In genomic region chr5:27399111-27399510, GRCm38 (mm10) we compare ENCODE assay signal across 19 mouse cellular contexts.
DNase-seq lines count a peak whose midpoint lies in the region; ATAC-seq and TF ChIP-seq lines count a peak whose summit lies in the region.
"Had no signal": no experiment of that assay in that cellular context is flagged by ENCODE, and none has a peak within 500 bp of the region (broad histone marks: within the 10 kb centered on the region; RNA-seq: fewer than 3 reads in every experiment).

No protein-coding gene starts in this region.

- no peak overlapping the region for H3K4me2 ChIP-seq in forebrain, embryonic 14.5 days (ENCODE audit: low read length)
- no peak overlapping the region for H3K4me2 ChIP-seq in forebrain, postnatal 0 days (ENCODE audit: low read depth)
- no peak overlapping the region for H3K4me2 ChIP-seq in midbrain, embryonic 13.5 days (replicated peaks)
- H3K4me2 ChIP-seq: embryonic facial prominence, embryonic 12.5 days; hindbrain, embryonic 13.5 days had no signal

- H3K4me3 ChIP-seq in forebrain, embryonic 14.5 days (ENCODE audit: low read depth, low read length): no peak overlapping the region
- H3K4me3 ChIP-seq in forebrain, postnatal 0 days (ENCODE audit: low read depth, low read length): no peak overlapping the region
- H3K4me3 ChIP-seq in midbrain, embryonic 13.5 days (replicated peaks): no peak overlapping the region
- H3K4me3 ChIP-seq in midbrain, embryonic 10.5 days: no peak overlapping the region
- no peak overlapping the region for H3K4me3 ChIP-seq in left cerebral cortex, adult 2 months
- H3K4me3 ChIP-seq: embryonic facial prominence, embryonic 12.5 days; heart, embryonic 10.5 days; hindbrain, embryonic 13.5 days had no signal

- intact Hi-C loops in left cerebral cortex, adult 2 months (cut with DNase I): no loop called here

- DNase-seq in forebrain, embryonic 14.5 days (ENCODE audit: low spot score): peak; percentile 6
- DNase-seq in forebrain, postnatal 0 days: no peak
- DNase-seq in midbrain, embryonic 10.5 days (ENCODE audit: low spot score): no peak
- peak; percentile 18 for DNase-seq in right cerebral cortex, adult 18-20 months
- no peak for DNase-seq in right cerebral cortex, postnatal 36 days (ENCODE audit: low spot score in 2 of 2)
- no peak for DNase-seq in left cerebral cortex, adult 2 months (ENCODE audit: extremely low spot score in 1 of 2, low spot score in 2 of 2)
- DNase-seq: adrenal gland, postnatal 14 days; cerebellum, adult 8-10 months; cerebellum, postnatal 25 days; gastrocnemius, postnatal 36 days; heart, adult 18-20 months; heart, postnatal 14 days had no signal

- H3K9ac ChIP-seq in forebrain, embryonic 14.5 days (ENCODE audit: low read length): no peak overlapping the region
- H3K9ac ChIP-seq in forebrain, postnatal 0 days: no peak overlapping the region
- no peak overlapping the region for H3K9ac ChIP-seq in midbrain, embryonic 13.5 days (replicated peaks)
- H3K9ac ChIP-seq: embryonic facial prominence, embryonic 12.5 days; hindbrain, embryonic 13.5 days had no signal

- ATAC-seq in forebrain, embryonic 14.5 days: no peak
- ATAC-seq in forebrain, postnatal 0 days: no peak
- 0 out of 2 replicates have a peak, but pooled peaks have one; percentile 40 for ATAC-seq in midbrain, embryonic 13.5 days
- ATAC-seq: activated CD4-positive, CD25-positive, alpha-beta regulatory T cell, adult 4 months; forebrain, embryonic 16.5 days; hindbrain, postnatal 0 days had no signal

- H3K27ac ChIP-seq in forebrain, embryonic 14.5 days (ENCODE audit: low read depth, low read length): no peak overlapping the region
- no peak overlapping the region for H3K27ac ChIP-seq in forebrain, postnatal 0 days (ENCODE audit: low read depth, low read length)
- no peak overlapping the region for H3K27ac ChIP-seq in midbrain, embryonic 13.5 days
- no peak overlapping the region for H3K27ac ChIP-seq in midbrain, embryonic 10.5 days (replicated peaks)
- no peak overlapping the region for H3K27ac ChIP-seq in left cerebral cortex, adult 2 months
- H3K27ac ChIP-seq: embryonic facial prominence, embryonic 12.5 days; heart, embryonic 10.5 days; hindbrain, embryonic 13.5 days; hindbrain, postnatal 0 days had no signal

- H3K4me1 ChIP-seq in forebrain, embryonic 14.5 days (ENCODE audit: control insufficient read depth, insufficient read depth, low read length): no peaks in the 10 kb centered on the region
- no peaks in the 10 kb centered on the region for H3K4me1 ChIP-seq in forebrain, postnatal 0 days (ENCODE audit: insufficient read depth)
- H3K4me1 ChIP-seq in midbrain, embryonic 13.5 days (replicated peaks): 0 out of 2 replicates have a peak, but pooled peaks cover 5% of the 10 kb centered on the region
- H3K4me1 ChIP-seq in midbrain, embryonic 10.5 days: 0 out of 2 replicates have a peak, but pooled peaks cover 13% of the 10 kb centered on the region
- H3K4me1 ChIP-seq: embryonic facial prominence, embryonic 12.5 days; heart, embryonic 10.5 days had no signal

- no peak for TF ChIP-seq CTCF in forebrain, postnatal 0 days (IDR thresholded peaks at IDR 0.05; ENCODE audit: low read depth)
- TF ChIP-seq CTCF in left cerebral cortex, adult 2 months (IDR thresholded peaks at IDR 0.05): no peak

- H3K36me3 ChIP-seq in forebrain, embryonic 14.5 days (ENCODE audit: control insufficient read depth, insufficient read depth, low read length): no peaks in the 10 kb centered on the region
- H3K36me3 ChIP-seq in forebrain, postnatal 0 days (ENCODE audit: insufficient read depth): peaks cover 8% of the 10 kb centered on the region; the same call in 1 of the 2 replicates
- H3K36me3 ChIP-seq in midbrain, embryonic 13.5 days: peaks cover 8% of the 10 kb centered on the region; the same call in 1 of the 2 replicates
- no peaks in the 10 kb centered on the region for H3K36me3 ChIP-seq in midbrain, embryonic 10.5 days
- H3K36me3 ChIP-seq: embryonic facial prominence, embryonic 12.5 days; heart, embryonic 10.5 days had no signal

- H3K27me3 ChIP-seq in forebrain, embryonic 14.5 days (replicated peaks; ENCODE audit: control insufficient read depth, insufficient read depth, low read length): no peaks in the 10 kb centered on the region
- no peaks in the 10 kb centered on the region for H3K27me3 ChIP-seq in forebrain, postnatal 0 days (ENCODE audit: insufficient read depth, low read length)
- H3K27me3 ChIP-seq in midbrain, embryonic 13.5 days: no peaks in the 10 kb centered on the region
- H3K27me3 ChIP-seq in midbrain, embryonic 10.5 days (ENCODE audit: low read depth, poor library complexity, severe bottlenecking): no peaks in the 10 kb centered on the region
- H3K27me3 ChIP-seq: embryonic facial prominence, embryonic 12.5 days; hindbrain, embryonic 13.5 days had no signal

- no peaks in the 10 kb centered on the region for H3K9me3 ChIP-seq in forebrain, embryonic 14.5 days (replicated peaks; ENCODE audit: control insufficient read depth, low read length)
- H3K9me3 ChIP-seq in forebrain, postnatal 0 days (ENCODE audit: low read length): no peaks in the 10 kb centered on the region
- no peaks in the 10 kb centered on the region for H3K9me3 ChIP-seq in midbrain, embryonic 13.5 days
- H3K9me3 ChIP-seq in midbrain, embryonic 10.5 days (replicated peaks): no peaks in the 10 kb centered on the region
- H3K9me3 ChIP-seq: embryonic facial prominence, embryonic 12.5 days; heart, embryonic 10.5 days; hindbrain, embryonic 13.5 days had no signal

Comparison
In these comparisons a context has a peak if more than half of its experiments do, and no peak if none do; other contexts are left out.
1. DNase-seq: peak in forebrain, embryonic 14.5 days (single experiment) and right cerebral cortex, adult 18-20 months (single experiment); none in forebrain, postnatal 0 days (single experiment), midbrain, embryonic 10.5 days (single experiment), right cerebral cortex, postnatal 36 days (0 of 2) and left cerebral cortex, adult 2 months (0 of 2).